Mouse (Mus musculus) bone marrow macrophage, adult 2 months (primary cell): ENCODE results near the gene Clec5a.

Source experiments
- CTCF ChIP-seq: IDR thresholded peaks from 2 replicates; pipeline ENCODE4 v1.5.1; 2012; ENCODE audit warnings: low read depth, mild to moderate bottlenecking, low read length, moderate library complexity
- POLR2A ChIP-seq: IDR thresholded peaks from 2 replicates; pipeline ENCODE4 v1.6.1; 2012; ENCODE audit warnings: mild to moderate bottlenecking, low read depth, low read length, borderline replicate concordance

DNA sequence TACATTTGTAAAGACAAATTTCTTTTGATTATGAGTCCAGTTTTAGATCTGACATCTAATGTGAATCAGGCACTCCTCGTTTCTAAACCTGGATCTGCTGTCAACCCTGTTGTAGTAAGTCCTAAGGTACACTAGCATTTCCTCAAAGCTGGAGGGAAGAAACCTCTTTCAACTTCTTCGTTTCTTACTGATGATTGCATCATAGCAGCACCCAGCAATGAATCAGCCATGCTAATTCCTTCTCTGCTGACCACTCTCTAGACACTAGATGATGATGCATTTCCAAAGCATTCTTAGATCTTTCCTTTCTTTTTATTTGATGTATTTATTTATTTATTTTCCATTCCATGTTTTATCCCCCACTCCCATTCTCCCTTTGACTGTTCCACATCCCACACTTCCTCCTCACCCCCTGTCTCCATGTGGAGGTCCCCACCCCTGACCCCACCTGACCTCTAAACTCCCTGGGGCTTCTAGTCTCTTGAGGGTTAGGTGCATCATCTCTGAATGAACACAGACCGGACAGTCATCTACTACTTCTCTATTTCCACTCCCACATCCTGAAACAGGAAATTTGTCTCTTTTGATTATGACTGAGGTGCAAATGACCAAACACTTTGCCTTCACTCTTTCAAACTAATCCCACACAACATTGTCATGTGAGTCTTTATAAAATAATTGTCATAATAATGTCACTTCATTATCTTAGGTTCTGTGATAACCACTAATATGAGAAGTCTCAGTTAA lies 9.4 kb upstream of the Clec5a start:
- TF ChIP-seq POLR2A (no peak), CTCF (no peak)
